Mouse (Mus musculus) heart, embryonic 11.5 days (tissue): ENCODE results near the gene Prr7. TPM values are rescaled to one million over a fixed set of nuclear protein-coding genes. Genes with fewer than 3 reads are reported as not detected.

Source experiments
- ATAC-seq: fragments of 200-750 bp; cut with Nextera tagmentation; replicated peaks from 2 replicates; pipeline ENCODE4 v1.8.0; 2017; ENCODE audit warnings: moderate library complexity; ENCODE audit not compliant: insufficient number of reproducible peaks, low FRiP score, low TSS enrichment
- H3K27ac ChIP-seq: fragments of 300-500 bp; sonication (generic); 2 replicates; pipeline ENCODE4 v1.5.1; 2014; ENCODE audit warnings: mild to moderate bottlenecking, low read depth, low read length
- H3K27me3 ChIP-seq: fragments of 300-500 bp; sonication (generic); 2 replicates; pipeline ENCODE4 v1.6.1; 2014; ENCODE audit warnings: mild to moderate bottlenecking, low read length, mixed read lengths; ENCODE audit not compliant: control insufficient read depth, insufficient read depth
- H3K36me3 ChIP-seq: fragments of 300-500 bp; sonication (generic); 2 replicates; pipeline ENCODE4 v1.6.1; 2014; ENCODE audit warnings: mild to moderate bottlenecking, low read length, moderate library complexity, mixed read lengths; ENCODE audit not compliant: control insufficient read depth, insufficient read depth
- H3K4me1 ChIP-seq: fragments of 300-500 bp; sonication (generic); 2 replicates; pipeline ENCODE4 v1.6.1; 2014; ENCODE audit warnings: low read length; ENCODE audit not compliant: control insufficient read depth, insufficient read depth
- H3K4me2 ChIP-seq: fragments of 300-500 bp; sonication (generic); 2 replicates; pipeline ENCODE4 v1.6.1; 2014; ENCODE audit warnings: mild to moderate bottlenecking, moderate library complexity
- H3K4me3 ChIP-seq: fragments of 300-500 bp; sonication (generic); 2 replicates; pipeline ENCODE4 v1.5.1; 2014; ENCODE audit warnings: low read depth, low read length
- H3K9ac ChIP-seq: fragments of 300-500 bp; sonication (generic); 2 replicates; pipeline ENCODE4 v1.6.1; 2014; ENCODE audit warnings: mild to moderate bottlenecking, low read depth, low read length, moderate library complexity
- H3K9me3 ChIP-seq: fragments of 300-500 bp; sonication (generic); replicated peaks from 2 replicates; pipeline ENCODE4 v1.6.1; 2016; ENCODE audit warnings: low read length; ENCODE audit not compliant: control insufficient read depth
- WGBS: fragments of 180-500 bp; shearing (Covaris S2); extraction: QIAGEN DNeasy Blood & Tissue Kit; methylation state at CpG from one replicate; pipeline ENCODE4 v1.1.7; 2014; ENCODE audit not compliant: insufficient replicate concordance; 5-methylcytosine and 5-hydroxymethylcytosine counted together
- polyA plus RNA-seq: library from polyadenylated mRNA; unstranded; fragments of >200 nt; fragmentation: Nextera tagmentation; extraction: Ambion mirVana; gene quantifications from 2 replicates; pipeline ENCODE4 v1.2.1, GENCODE M21; 2014

Gene Prr7
- polyA plus RNA-seq, 1 experiment from 2014 or later: 0.34 TPM

DNA sequence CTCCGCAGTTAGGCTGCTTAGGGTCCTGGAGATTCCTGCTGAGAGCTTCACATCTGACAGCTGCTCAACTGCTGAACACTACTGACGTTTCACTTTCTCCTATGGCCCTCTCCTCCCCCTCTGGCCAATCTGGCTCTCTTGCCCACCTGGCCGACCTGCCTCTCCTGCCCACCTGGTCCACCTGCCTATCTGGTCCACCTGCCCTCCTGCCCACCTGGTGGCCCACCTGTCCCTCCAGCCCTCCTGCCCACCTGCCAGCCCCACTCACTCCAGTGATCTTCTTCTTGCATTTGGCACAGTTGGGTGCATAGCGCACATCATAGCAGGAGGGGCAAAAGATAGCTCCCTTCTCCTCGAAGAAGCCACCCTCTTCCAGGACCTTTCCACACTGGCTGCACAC, 40.3 kb downstream of the Prr7 start:
- no peaks in the 10 kb centered on the region for H3K9me3 ChIP-seq
- WGBS: 78% methylated on average over 5 of the region's 5 CpGs
- H3K4me1 ChIP-seq: peaks cover 4% of the 10 kb centered on the region; the same call in 1 of the 2 replicates
- H3K4me3 ChIP-seq: no peak overlapping the region
- H3K36me3 ChIP-seq: peaks cover 61% of the 10 kb centered on the region
- no peak overlapping the region for H3K27ac ChIP-seq
- no peak overlapping the region for H3K4me2 ChIP-seq
- no peaks in the 10 kb centered on the region for H3K27me3 ChIP-seq
- ATAC-seq: no peak
- H3K9ac ChIP-seq: no peak overlapping the region

DNA sequence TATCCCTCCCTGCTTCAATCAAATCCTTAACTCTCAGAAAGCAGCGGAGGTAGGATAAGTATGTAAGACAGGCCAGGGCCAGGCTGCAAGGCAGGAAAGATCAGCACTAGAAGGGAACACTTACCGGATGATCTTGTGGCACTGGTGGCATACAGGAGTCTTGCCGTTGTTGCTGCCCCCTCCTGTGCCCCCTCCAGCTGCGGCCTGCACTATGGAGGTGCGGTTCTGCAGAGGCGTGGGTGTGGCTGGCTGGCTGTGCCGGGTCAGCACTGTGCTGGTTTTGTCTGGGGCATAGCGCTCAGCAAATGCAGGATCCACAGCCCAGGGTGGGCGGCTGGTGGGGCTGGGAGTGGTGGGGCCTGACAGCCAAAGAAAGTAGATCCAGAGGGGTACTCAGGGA, 41.7 kb downstream of the Prr7 start:
- H3K36me3 ChIP-seq: peaks cover 64% of the 10 kb centered on the region
- no peak overlapping the region for H3K4me2 ChIP-seq
- WGBS: 94% methylated on average over 9 of the region's 9 CpGs
- H3K9me3 ChIP-seq: no peaks in the 10 kb centered on the region
- no peak overlapping the region for H3K9ac ChIP-seq
- H3K4me3 ChIP-seq: no peak overlapping the region
- H3K27ac ChIP-seq: no peak overlapping the region
- no peaks in the 10 kb centered on the region for H3K27me3 ChIP-seq
- H3K4me1 ChIP-seq: peaks cover 18% of the 10 kb centered on the region
- no peak for ATAC-seq

DNA sequence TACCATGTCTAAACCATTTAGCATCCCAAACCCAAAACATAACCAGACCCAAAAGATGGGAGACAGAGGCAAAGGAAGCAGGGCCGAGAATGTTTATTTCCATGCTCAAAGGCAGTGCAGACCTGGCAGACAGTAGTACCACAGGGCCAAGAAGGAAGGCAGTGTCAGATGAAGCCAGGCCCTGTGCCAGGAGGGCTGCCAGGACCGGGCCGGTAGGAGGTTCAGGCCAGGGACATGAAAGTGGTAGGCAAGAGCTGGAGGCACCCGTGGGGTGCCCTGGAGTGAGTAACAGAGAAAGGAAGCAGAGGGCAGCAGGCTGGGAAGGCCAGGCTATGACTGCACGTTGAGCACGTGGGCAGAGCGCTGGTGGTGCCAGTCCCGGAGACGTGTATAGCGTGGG, 42.6 kb downstream of the Prr7 start:
- Histone ChIP-seq H3K9ac (no peak overlapping the region), H3K27ac (no peak overlapping the region), H3K27me3 (no peaks in the 10 kb centered on the region), H3K36me3 (peaks cover 64% of the 10 kb centered on the region), H3K4me3 (no peak overlapping the region), H3K4me1 (peaks cover 27% of the 10 kb centered on the region), H3K4me2 (no peak overlapping the region), H3K9me3 (no peaks in the 10 kb centered on the region)
- no peak for ATAC-seq
- WGBS: 88% methylated on average over 10 of the region's 10 CpGs

DNA sequence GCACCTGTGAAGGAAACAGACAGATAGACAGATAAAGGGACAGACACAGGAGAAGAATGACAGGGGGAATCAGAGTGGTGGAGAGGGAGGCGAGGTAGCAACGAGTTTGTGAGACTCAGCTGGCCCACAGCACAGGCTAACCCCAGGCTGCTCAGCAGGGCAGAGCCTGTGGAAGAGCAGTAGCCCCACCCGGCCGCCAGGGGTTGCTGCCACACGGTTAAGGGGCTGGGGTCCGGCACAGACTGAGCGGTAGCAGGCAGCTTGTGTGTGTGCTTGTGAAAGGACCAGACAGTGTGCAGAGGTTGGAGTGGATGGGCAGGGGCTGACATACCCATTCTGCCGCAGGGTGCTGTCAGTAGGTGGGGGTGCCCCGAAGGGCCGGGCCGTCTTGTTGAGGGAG, 43.8 kb downstream of the Prr7 start:
- WGBS: 69% methylated on average over 11 of the region's 11 CpGs
- H3K9me3 ChIP-seq: no peaks in the 10 kb centered on the region

DNA sequence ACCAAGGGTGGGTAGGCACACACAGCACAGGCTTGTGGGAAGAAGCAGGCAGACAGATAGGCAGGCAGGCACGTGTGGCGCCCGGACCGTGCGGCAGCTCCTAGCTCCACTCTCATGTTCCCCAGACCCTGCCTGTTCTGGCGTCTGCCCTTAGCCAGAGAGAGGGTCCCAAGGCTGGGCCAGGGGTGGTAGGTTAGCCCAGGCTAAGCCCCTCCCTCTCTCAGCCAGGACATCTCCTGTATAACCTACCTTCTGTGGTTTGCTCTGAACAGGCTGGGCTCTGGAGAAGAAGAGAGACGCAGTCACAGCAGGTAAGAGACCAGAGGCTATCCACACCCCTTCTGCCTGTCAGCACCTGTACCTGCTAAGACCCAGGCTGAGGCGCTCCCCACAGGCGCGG, 44.5 kb downstream of the Prr7 start:
- no peak for ATAC-seq
- peaks cover 32% of the 10 kb centered on the region for H3K4me1 ChIP-seq
- no peaks in the 10 kb centered on the region for H3K9me3 ChIP-seq
- H3K4me3 ChIP-seq: no peak overlapping the region
- no peak overlapping the region for H3K9ac ChIP-seq
- H3K4me2 ChIP-seq: no peak overlapping the region
- H3K27ac ChIP-seq: no peak overlapping the region
- no peaks in the 10 kb centered on the region for H3K27me3 ChIP-seq
- WGBS: 83% methylated on average over 10 of the region's 10 CpGs
- H3K36me3 ChIP-seq: peaks cover 54% of the 10 kb centered on the region

More for the DNA sequence above, 43.8 kb downstream of the Prr7 start:
- Histone ChIP-seq H3K36me3 (peaks cover 58% of the 10 kb centered on the region), H3K4me3 (no peak overlapping the region), H3K4me2 (no peak overlapping the region), H3K9ac (no peak overlapping the region), H3K27me3 (no peaks in the 10 kb centered on the region), H3K27ac (no peak overlapping the region), H3K4me1 (peaks cover 32% of the 10 kb centered on the region)
- no peak for ATAC-seq

DNA sequence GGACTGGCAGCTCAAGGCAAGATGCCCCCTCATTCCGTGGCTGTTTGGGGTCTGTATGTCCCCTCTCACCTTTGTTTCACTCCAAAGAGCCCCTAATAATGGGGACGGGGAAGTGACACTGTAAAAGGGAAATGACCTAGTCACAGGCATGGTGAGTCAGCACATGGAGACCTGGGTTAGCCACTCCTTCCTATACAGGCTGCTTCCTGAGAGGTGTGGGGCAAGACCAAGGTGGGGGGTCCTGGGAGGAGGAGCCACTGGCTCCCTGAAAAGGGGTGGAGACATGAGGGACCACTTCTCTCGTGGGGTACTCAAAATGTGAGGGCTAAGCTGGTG, 46.2 kb downstream of the Prr7 start:
- peak overlapping the region; percentile 56; the same call in 1 of the 2 replicates for H3K9ac ChIP-seq
- peak; percentile 12; the same call in 1 of the 2 replicates for ATAC-seq
- peak overlapping the region; percentile 69 for H3K4me2 ChIP-seq
- peaks cover 38% of the 10 kb centered on the region for H3K36me3 ChIP-seq
- WGBS: 10% methylated on average over 3 of the region's 3 CpGs
- H3K27me3 ChIP-seq: peaks cover 9% of the 10 kb centered on the region
- H3K27ac ChIP-seq: peak overlapping the region; percentile 91
- H3K4me1 ChIP-seq: peaks cover 32% of the 10 kb centered on the region
- no peaks in the 10 kb centered on the region for H3K9me3 ChIP-seq
- peak overlapping the region; percentile 98; the same call in 1 of the 2 replicates for H3K4me3 ChIP-seq

DNA sequence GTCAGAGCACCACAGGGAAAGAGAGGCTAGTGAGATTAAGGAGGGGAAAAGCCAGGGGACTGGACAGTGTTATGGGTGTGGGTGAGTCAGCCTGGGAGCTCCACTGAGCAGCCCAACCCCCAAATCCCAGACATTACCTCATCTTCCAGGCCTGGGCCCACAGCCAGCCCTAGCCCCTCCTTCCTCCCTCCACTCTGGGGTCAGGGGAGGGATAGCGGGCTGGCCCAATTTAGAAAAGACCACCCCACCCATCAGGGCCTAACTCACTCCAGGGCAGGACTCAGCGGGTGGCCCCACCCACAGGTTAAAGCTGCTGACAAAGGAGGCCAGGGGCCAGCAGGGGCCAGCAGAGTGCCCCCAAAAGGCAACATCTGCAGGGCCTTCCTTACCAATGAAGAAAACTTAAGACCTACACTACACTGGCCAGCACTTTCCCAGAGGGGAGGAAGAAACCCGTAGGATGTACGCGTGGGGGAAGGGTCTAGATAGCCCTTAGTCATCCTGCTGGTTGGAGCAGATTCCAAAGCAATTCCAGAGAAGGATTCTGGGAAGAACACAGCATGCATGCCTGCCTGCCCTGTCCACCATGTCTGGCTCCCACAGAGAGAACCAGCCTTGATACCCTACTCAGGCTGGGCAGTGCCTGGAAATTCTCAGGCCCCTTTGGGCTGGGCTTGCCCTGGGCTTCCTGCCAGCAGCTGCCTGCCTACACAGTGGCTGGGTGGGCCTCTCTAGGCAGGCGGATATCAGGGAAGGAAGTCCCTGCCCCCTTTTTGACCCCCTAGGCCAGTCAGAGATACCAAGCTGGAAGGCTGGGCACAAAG, 46.8 kb downstream of the Prr7 start:
- H3K4me1 ChIP-seq: peaks cover 32% of the 10 kb centered on the region
- peak overlapping the region; percentile 91 for H3K27ac ChIP-seq
- peak overlapping the region; percentile 69 for H3K4me2 ChIP-seq
- H3K4me3 ChIP-seq: peak overlapping the region; percentile 98
- peaks cover 32% of the 10 kb centered on the region for H3K36me3 ChIP-seq
- peak overlapping the region; percentile 99 for H3K9ac ChIP-seq
- peak; percentile 77 for ATAC-seq
- 2% methylated on average over 6 of the region's 6 CpGs for WGBS
- H3K27me3 ChIP-seq: peaks cover 9% of the 10 kb centered on the region
- no peaks in the 10 kb centered on the region for H3K9me3 ChIP-seq

DNA sequence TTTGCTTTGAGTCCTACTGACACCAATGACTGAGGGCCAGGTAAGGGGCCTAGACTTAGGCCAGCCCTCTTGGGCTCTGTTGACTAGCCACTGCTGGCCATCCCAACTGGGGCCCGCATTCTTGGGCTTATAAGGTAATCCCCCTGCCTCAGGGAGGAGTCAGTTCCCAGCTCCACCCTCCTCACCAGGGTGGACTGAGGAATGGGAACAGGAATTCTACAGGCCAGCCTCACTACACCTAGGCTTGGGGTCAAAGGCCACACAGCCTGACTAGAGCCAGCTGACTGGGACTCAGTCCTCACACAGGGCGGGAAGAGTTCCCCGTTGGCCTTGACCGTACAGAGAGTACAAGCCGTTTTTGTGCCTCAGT, 47.4 kb downstream of the Prr7 start:
- Histone ChIP-seq H3K27me3 (peaks cover 9% of the 10 kb centered on the region), H3K4me1 (peaks cover 32% of the 10 kb centered on the region), H3K9ac (peak overlapping the region; percentile 99), H3K4me3 (peak overlapping the region; percentile 98), H3K36me3 (peaks cover 29% of the 10 kb centered on the region), H3K9me3 (no peaks in the 10 kb centered on the region), H3K27ac (peak overlapping the region; percentile 91), H3K4me2 (peak overlapping the region; percentile 69)
- WGBS: 13% methylated on average over 5 of the region's 5 CpGs
- ATAC-seq: peak; percentile 5; the same call in 1 of the 2 replicates
